Mouse (Mus musculus): ENCODE measurements at regions not wholly inside any gene's neighbourhood (a gene's known extent, or its start where the extent isn't known, plus 50 kb on each side); places are given as distances from the start of the nearest gene placed in this dataset.
"Not testable (repeated sequence)": the region's sequence is repeated elsewhere in the genome, so short reads cannot be mapped to it uniquely, and the experiment has no call there.

- H3K4me2 ChIP-seq (replicated peaks); H3K27ac ChIP-seq; H3K9ac ChIP-seq; ATAC-seq (ENCODE audit: low FRiP score, low read depth); H3K4me3 ChIP-seq; H3K4me1 ChIP-seq; H3K36me3 ChIP-seq; H3K27me3 ChIP-seq (replicated peaks): not testable (repeated sequence)
- peaks cover 35% of the 10 kb centered on the region for H3K9me3 ChIP-seq
Observed at GRCm38 (mm10) chr13:12940911-12941310, 64.3 kb downstream of the Prl2c2 start.

GRCm38 (mm10) chr13:12935103-12935502 lies 70.1 kb downstream of the Prl2c2 start:
- H3K27ac ChIP-seq; H3K9ac ChIP-seq; H3K4me2 ChIP-seq (replicated peaks); ATAC-seq (ENCODE audit: low FRiP score, low read depth); H3K36me3 ChIP-seq; H3K27me3 ChIP-seq (replicated peaks); H3K4me1 ChIP-seq; H3K4me3 ChIP-seq: not testable (repeated sequence)
- 2% methylated on average over 1 of the region's 1 CpGs for WGBS
- H3K9me3 ChIP-seq = peaks cover 67% of the 10 kb centered on the region

- H3K9me3 ChIP-seq = peaks cover 74% of the 10 kb centered on the region
- H3K4me1 ChIP-seq; H3K27me3 ChIP-seq (replicated peaks); H3K9ac ChIP-seq; H3K4me2 ChIP-seq (replicated peaks); ATAC-seq (ENCODE audit: low FRiP score, low read depth); H3K4me3 ChIP-seq; H3K27ac ChIP-seq; H3K36me3 ChIP-seq: not testable (repeated sequence)
- 85% methylated on average over 15 of the region's 15 CpGs for WGBS
Observed at GRCm38 (mm10) chr13:12931907-12932617, 73.1 kb downstream of the Prl2c2 start.

GRCm38 (mm10) chr13:12930566-12930965 lies 74.6 kb downstream of the Prl2c2 start:
- Histone ChIP-seq H3K27ac (no peak overlapping the region), H3K4me2 (replicated peaks) (no peak overlapping the region), H3K9ac (no peak overlapping the region), H3K27me3 (replicated peaks) (no peaks in the 10 kb centered on the region), H3K4me1 (no peaks in the 10 kb centered on the region), H3K9me3 (peaks cover 85% of the 10 kb centered on the region), H3K4me3 (no peak overlapping the region), H3K36me3 (no peaks in the 10 kb centered on the region)
- ATAC-seq (ENCODE audit: low FRiP score, low read depth) = no peak
- 83% methylated on average over 5 of the region's 5 CpGs for WGBS

GRCm38 (mm10) chr13:12929806-12930205 lies 75.4 kb downstream of the Prl2c2 start:
- H3K9ac ChIP-seq = no peak overlapping the region
- H3K4me1 ChIP-seq = no peaks in the 10 kb centered on the region
- 88% methylated on average over 5 of the region's 5 CpGs for WGBS
- no peaks in the 10 kb centered on the region for H3K27me3 ChIP-seq (replicated peaks)
- no peaks in the 10 kb centered on the region for H3K36me3 ChIP-seq
- H3K9me3 ChIP-seq = peaks cover 85% of the 10 kb centered on the region
- no peak for ATAC-seq (ENCODE audit: low FRiP score, low read depth)
- H3K4me3 ChIP-seq = no peak overlapping the region
- H3K27ac ChIP-seq = no peak overlapping the region
- H3K4me2 ChIP-seq (replicated peaks) = no peak overlapping the region

- H3K4me1 ChIP-seq = no peaks in the 10 kb centered on the region
- H3K4me3 ChIP-seq = no peak overlapping the region
- H3K4me2 ChIP-seq (replicated peaks) = no peak overlapping the region
- H3K27me3 ChIP-seq (replicated peaks) = no peaks in the 10 kb centered on the region
- no peak overlapping the region for H3K27ac ChIP-seq
- no peak for ATAC-seq (ENCODE audit: low FRiP score, low read depth)
- H3K9me3 ChIP-seq = peaks cover 79% of the 10 kb centered on the region
- no peaks in the 10 kb centered on the region for H3K36me3 ChIP-seq
- WGBS = 94% methylated on average over 15 of the region's 15 CpGs
- no peak overlapping the region for H3K9ac ChIP-seq
Observed at GRCm38 (mm10) chr13:12927587-12928345, 77.4 kb downstream of the Prl2c2 start.

- ATAC-seq (ENCODE audit: low FRiP score, low read depth) = peak; percentile 23; the same call in 1 of the 2 replicates
- WGBS = 90% methylated on average over 14 of the region's 14 CpGs
- Histone ChIP-seq H3K4me3 (no peak overlapping the region), H3K36me3 (no peaks in the 10 kb centered on the region), H3K9me3 (peaks cover 67% of the 10 kb centered on the region), H3K27ac (no peak overlapping the region), H3K9ac (no peak overlapping the region), H3K4me1 (no peaks in the 10 kb centered on the region), H3K27me3 (replicated peaks) (no peaks in the 10 kb centered on the region), H3K4me2 (replicated peaks) (no peak overlapping the region)
Observed at GRCm38 (mm10) chr13:12925604-12926003, 79.6 kb downstream of the Prl2c2 start.

- Histone ChIP-seq H3K36me3 (no peaks in the 10 kb centered on the region), H3K4me2 (replicated peaks) (no peak overlapping the region), H3K4me3 (no peak overlapping the region), H3K9me3 (peaks cover 45% of the 10 kb centered on the region), H3K27me3 (replicated peaks) (no peaks in the 10 kb centered on the region), H3K27ac (no peak overlapping the region), H3K4me1 (no peaks in the 10 kb centered on the region), H3K9ac (no peak overlapping the region)
- WGBS = 82% methylated on average over 5 of the region's 5 CpGs
- no peak for ATAC-seq (ENCODE audit: low FRiP score, low read depth)
Observed at GRCm38 (mm10) chr13:12912902-12913301, 92.3 kb downstream of the Prl2c2 start.

- no peak for ATAC-seq (ENCODE audit: low FRiP score, low read depth)
- no peaks in the 10 kb centered on the region for H3K27me3 ChIP-seq (replicated peaks)
- H3K4me1 ChIP-seq = no peaks in the 10 kb centered on the region
- no peaks in the 10 kb centered on the region for H3K36me3 ChIP-seq
- no peak overlapping the region for H3K27ac ChIP-seq
- H3K9ac ChIP-seq = no peak overlapping the region
- H3K4me3 ChIP-seq = no peak overlapping the region
- peaks cover 53% of the 10 kb centered on the region for H3K9me3 ChIP-seq
- H3K4me2 ChIP-seq (replicated peaks) = no peak overlapping the region
Observed at GRCm38 (mm10) chr13:12906151-12906550, 99.0 kb downstream of the Prl2c2 start.

GRCm38 (mm10) chr13:12889631-12890030 lies 89.8 kb upstream of the Prl2c3 start:
- not testable (repeated sequence) for H3K36me3 ChIP-seq; H3K9ac ChIP-seq; H3K4me1 ChIP-seq; H3K27ac ChIP-seq; ATAC-seq (ENCODE audit: low FRiP score, low read depth); H3K4me3 ChIP-seq; H3K4me2 ChIP-seq (replicated peaks); H3K27me3 ChIP-seq (replicated peaks)
- peaks cover 41% of the 10 kb centered on the region for H3K9me3 ChIP-seq
- 89% methylated on average over 20 of the region's 20 CpGs for WGBS

- H3K36me3 ChIP-seq; H3K27me3 ChIP-seq (replicated peaks); H3K4me2 ChIP-seq (replicated peaks); H3K27ac ChIP-seq; H3K4me3 ChIP-seq; ATAC-seq (ENCODE audit: low FRiP score, low read depth); H3K9ac ChIP-seq; H3K4me1 ChIP-seq: not testable (repeated sequence)
- WGBS = 73% methylated on average over 3 of the region's 3 CpGs
- peaks cover 43% of the 10 kb centered on the region for H3K9me3 ChIP-seq
Observed at GRCm38 (mm10) chr13:12879506-12879905, 79.6 kb upstream of the Prl2c3 start.

- H3K27me3 ChIP-seq (replicated peaks); H3K4me1 ChIP-seq; H3K36me3 ChIP-seq; H3K4me3 ChIP-seq; H3K4me2 ChIP-seq (replicated peaks); H3K27ac ChIP-seq; H3K9ac ChIP-seq: not testable (repeated sequence)
- 0 out of 2 replicates have a peak, but pooled peaks have one; percentile 23 for ATAC-seq (ENCODE audit: low FRiP score, low read depth)
- peaks cover 38% of the 10 kb centered on the region for H3K9me3 ChIP-seq
- 93% methylated on average over 1 of the region's 1 CpGs for WGBS
Observed at GRCm38 (mm10) chr13:12864946-12865345, 65.1 kb upstream of the Prl2c3 start.

GRCm38 (mm10) chr13:12864263-12864662 lies 64.4 kb upstream of the Prl2c3 start:
- no peaks in the 10 kb centered on the region for H3K36me3 ChIP-seq
- no peak overlapping the region for H3K27ac ChIP-seq
- H3K4me2 ChIP-seq (replicated peaks) = no peak overlapping the region
- no peak overlapping the region for H3K4me3 ChIP-seq
- ATAC-seq (ENCODE audit: low FRiP score, low read depth) = no peak
- H3K9me3 ChIP-seq = peaks cover 44% of the 10 kb centered on the region
- no peaks in the 10 kb centered on the region for H3K4me1 ChIP-seq
- no peak overlapping the region for H3K9ac ChIP-seq
- H3K27me3 ChIP-seq (replicated peaks) = no peaks in the 10 kb centered on the region

Measured in neural tube, embryonic 12.5 days (tissue).